Mouse (Mus musculus) intestine, embryonic 15.5 days (tissue): ENCODE measurements around the gene Slc39a5. TPM values are rescaled to one million over a fixed set of nuclear protein-coding genes. Genes with fewer than 3 reads are reported as not detected.

ENCODE experiments used
- ATAC-seq: fragments of 200-750 bp; cut with Nextera tagmentation; 2 replicates; pipeline ENCODE4 v1.8.0; 2017; ENCODE audit warnings: moderate TSS enrichment, moderate library complexity
- H3K27ac ChIP-seq: fragments of 300-500 bp; sonication (generic); 2 replicates; pipeline ENCODE4 v1.5.1; 2015; ENCODE audit warnings: mild to moderate bottlenecking, inconsistent platforms
- H3K27me3 ChIP-seq: fragments of 300-500 bp; sonication (generic); replicated peaks from 2 replicates; pipeline ENCODE4 v1.6.1; 2015; ENCODE audit warnings: inconsistent platforms
- H3K36me3 ChIP-seq: fragments of 300-500 bp; sonication (generic); 2 replicates; pipeline ENCODE4 v1.6.1; 2015; ENCODE audit warnings: inconsistent platforms
- H3K4me1 ChIP-seq: fragments of 300-500 bp; sonication (generic); replicated peaks from 2 replicates; pipeline ENCODE4 v1.6.1; 2015; ENCODE audit warnings: inconsistent platforms
- H3K4me2 ChIP-seq: fragments of 300-500 bp; sonication (generic); replicated peaks from 2 replicates; pipeline ENCODE4 v1.6.1; 2015; ENCODE audit warnings: mild to moderate bottlenecking, inconsistent platforms
- H3K4me3 ChIP-seq: fragments of 300-500 bp; sonication (generic); replicated peaks from 2 replicates; pipeline ENCODE4 v1.5.1; 2015; ENCODE audit warnings: inconsistent platforms
- H3K9ac ChIP-seq: fragments of 300-500 bp; sonication (generic); 2 replicates; pipeline ENCODE4 v1.6.1; 2015; ENCODE audit warnings: inconsistent platforms
- H3K9me3 ChIP-seq: fragments of 300-500 bp; sonication (generic); 2 replicates; pipeline ENCODE4 v1.6.1; 2016; ENCODE audit warnings: inconsistent platforms
- WGBS: fragments of 180-500 bp; shearing (Covaris S2); methylation state at CpG from one replicate; pipeline ENCODE4 v1.1.7; 2015; 5-methylcytosine and 5-hydroxymethylcytosine counted together
- polyA plus RNA-seq: library from polyadenylated mRNA; unstranded; fragments of >200 nt; fragmentation: Nextera tagmentation; extraction: Ambion mirVana; gene quantifications from 2 replicates; pipeline ENCODE4 v1.2.1, GENCODE M21; 2015

Slc39a5 gene
- 114 and 141 TPM in 2 replicates for polyA plus RNA-seq

DNA sequence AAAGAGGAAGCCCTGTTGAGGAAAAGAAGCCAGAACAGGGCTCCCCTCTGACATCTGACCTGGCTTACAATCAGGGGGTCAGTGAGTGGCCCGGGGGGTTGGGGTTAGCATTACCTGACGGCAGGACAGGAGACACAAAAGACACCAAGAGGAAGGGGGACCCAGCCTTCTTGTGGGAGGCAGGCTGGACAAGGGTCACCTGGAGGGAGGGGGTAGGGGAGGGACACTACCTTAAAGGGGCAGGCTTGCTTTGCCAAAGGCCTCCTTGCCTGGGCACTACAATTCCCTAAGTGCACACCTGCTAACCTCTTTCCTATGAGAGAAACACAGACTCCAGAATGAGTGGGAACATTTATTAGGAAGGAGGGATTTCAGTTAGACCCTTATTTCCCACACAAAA lies at the start of gene Slc39a5:
Gene Slc39a5, minus strand, starts transcription at position 174 of the 400 bp plus-strand sequence.
- peak within 1 kb of the TSS; percentile 81 for H3K27ac ChIP-seq
- ATAC-seq: peak; percentile 68
- 13% methylated on average over 2 of the region's 2 CpGs for WGBS

GRCm38 (mm10) chr10:128445407-128445806 lies 44.4 kb upstream of the Slc39a5 start:
- WGBS: 72% methylated on average over 4 of the region's 4 CpGs

More for the DNA sequence above, at the start of gene Slc39a5:
- H3K27me3 ChIP-seq: no peaks in the 10 kb centered on the region
- no peaks in the 10 kb centered on the region for H3K9me3 ChIP-seq
- H3K4me2 ChIP-seq: peak within 1 kb of the TSS; percentile 53
- H3K4me1 ChIP-seq: peaks cover 18% of the 10 kb centered on the region
- H3K9ac ChIP-seq: peak within 1 kb of the TSS; percentile 41
- H3K36me3 ChIP-seq: peaks cover 10% of the 10 kb centered on the region
- peak within 1 kb of the TSS; percentile 41 for H3K4me3 ChIP-seq

GRCm38 (mm10) chr10:128444354-128444753 lies 43.3 kb upstream of the Slc39a5 start:
- no peak overlapping the region for H3K9ac ChIP-seq
- peaks cover 11% of the 10 kb centered on the region; the same call in 1 of the 2 replicates for H3K36me3 ChIP-seq
- H3K9me3 ChIP-seq: no peaks in the 10 kb centered on the region
- WGBS: 69% methylated on average over 6 of the region's 6 CpGs
- H3K27me3 ChIP-seq: no peaks in the 10 kb centered on the region
- H3K4me2 ChIP-seq: no peak overlapping the region
- H3K4me1 ChIP-seq: no peaks in the 10 kb centered on the region
- H3K27ac ChIP-seq: no peak overlapping the region
- no peak for ATAC-seq
- no peak overlapping the region for H3K4me3 ChIP-seq

More at GRCm38 (mm10) chr10:128445407-128445806, 44.4 kb upstream of the Slc39a5 start:
- no peaks in the 10 kb centered on the region for H3K9me3 ChIP-seq
- H3K4me3 ChIP-seq: no peak overlapping the region
- no peak overlapping the region for H3K27ac ChIP-seq
- no peak overlapping the region for H3K9ac ChIP-seq
- H3K36me3 ChIP-seq: 0 out of 2 replicates have a peak, but pooled peaks cover 3% of the 10 kb centered on the region
- no peak for ATAC-seq
- H3K27me3 ChIP-seq: no peaks in the 10 kb centered on the region
- H3K4me2 ChIP-seq: no peak overlapping the region
- H3K4me1 ChIP-seq: no peaks in the 10 kb centered on the region

GRCm38 (mm10) chr10:128442718-128443117 lies 41.7 kb upstream of the Slc39a5 start:
- H3K9ac ChIP-seq: no peak overlapping the region
- H3K4me3 ChIP-seq: no peak overlapping the region
- peaks cover 21% of the 10 kb centered on the region for H3K36me3 ChIP-seq
- no peaks in the 10 kb centered on the region for H3K27me3 ChIP-seq
- H3K4me2 ChIP-seq: no peak overlapping the region
- ATAC-seq: no peak
- H3K27ac ChIP-seq: no peak overlapping the region
- no peaks in the 10 kb centered on the region for H3K4me1 ChIP-seq
- WGBS: 89% methylated on average over 1 of the region's 1 CpGs
- no peaks in the 10 kb centered on the region for H3K9me3 ChIP-seq

DNA sequence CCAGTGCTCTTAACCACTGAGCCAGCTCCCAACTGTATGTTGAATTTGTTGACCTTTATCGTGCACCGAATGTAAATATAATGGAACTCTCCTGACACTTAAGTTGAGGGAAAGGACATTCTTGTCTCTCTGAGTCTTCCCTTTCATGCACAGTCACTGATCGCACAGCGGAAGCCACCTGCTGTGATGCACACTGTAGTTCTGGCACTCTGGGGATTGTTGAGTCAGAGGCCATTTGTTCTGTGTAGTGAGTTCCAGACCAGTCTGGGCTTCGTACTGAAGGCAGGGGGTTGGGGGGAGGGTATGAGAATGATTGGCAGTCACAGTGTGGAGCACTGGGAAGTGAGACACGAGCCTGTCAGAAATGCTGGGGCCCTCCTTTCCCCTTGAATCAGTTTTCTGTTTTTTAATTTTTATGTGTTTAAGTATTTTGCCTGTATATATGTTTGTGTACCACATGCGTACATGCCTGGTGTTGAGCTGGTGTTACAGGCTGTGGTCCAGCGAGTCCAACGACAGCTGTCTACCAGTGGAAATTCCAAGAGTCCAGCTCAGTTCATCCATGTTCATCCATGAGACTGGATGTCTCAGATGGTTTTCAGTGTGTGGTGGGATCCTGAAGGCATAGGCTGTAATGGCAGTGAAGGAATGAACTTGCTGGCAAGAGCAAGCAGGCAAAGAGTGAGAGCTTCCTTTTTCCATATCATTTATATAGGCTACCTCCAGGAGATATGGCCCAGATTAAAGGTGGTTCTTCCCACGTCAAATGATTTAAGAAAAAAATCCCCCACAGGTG lies 40.5 kb upstream of the Slc39a5 start:
- H3K36me3 ChIP-seq: peaks cover 30% of the 10 kb centered on the region
- WGBS: 88% methylated on average over 10 of the region's 10 CpGs

DNA sequence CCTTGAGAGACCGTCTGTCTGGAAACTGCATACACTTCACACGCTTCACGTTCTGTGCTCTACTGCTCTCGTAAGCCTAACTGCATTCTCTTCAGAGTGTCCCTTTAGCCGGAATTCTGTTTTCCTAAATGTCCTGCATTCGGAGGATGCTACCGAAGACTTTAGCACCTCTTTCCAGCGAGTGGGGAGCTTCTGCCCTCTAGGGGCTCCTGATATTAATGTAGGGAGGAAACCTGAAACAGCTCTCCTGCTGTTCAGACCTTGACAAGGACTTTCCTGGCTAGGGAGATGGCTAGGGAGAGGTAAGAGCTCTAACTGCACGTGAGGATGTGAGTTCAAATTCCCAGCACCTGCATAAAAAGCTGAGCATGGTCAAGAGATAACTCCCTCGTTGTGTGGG lies 39.4 kb upstream of the Slc39a5 start:
- H3K36me3 ChIP-seq: peaks cover 41% of the 10 kb centered on the region
- no peak overlapping the region for H3K4me2 ChIP-seq
- no peaks in the 10 kb centered on the region for H3K9me3 ChIP-seq
- ATAC-seq: no peak
- H3K9ac ChIP-seq: no peak overlapping the region
- no peak overlapping the region for H3K27ac ChIP-seq
- H3K4me3 ChIP-seq: no peak overlapping the region
- no peaks in the 10 kb centered on the region for H3K4me1 ChIP-seq
- WGBS: 57% methylated on average over 10 of the region's 10 CpGs
- no peaks in the 10 kb centered on the region for H3K27me3 ChIP-seq

More for the DNA sequence above, 40.5 kb upstream of the Slc39a5 start:
- no peak for ATAC-seq
- no peaks in the 10 kb centered on the region for H3K9me3 ChIP-seq
- H3K4me2 ChIP-seq: no peak overlapping the region
- H3K4me3 ChIP-seq: no peak overlapping the region
- no peak overlapping the region for H3K27ac ChIP-seq
- no peaks in the 10 kb centered on the region for H3K27me3 ChIP-seq
- no peaks in the 10 kb centered on the region for H3K4me1 ChIP-seq
- no peak overlapping the region for H3K9ac ChIP-seq

DNA sequence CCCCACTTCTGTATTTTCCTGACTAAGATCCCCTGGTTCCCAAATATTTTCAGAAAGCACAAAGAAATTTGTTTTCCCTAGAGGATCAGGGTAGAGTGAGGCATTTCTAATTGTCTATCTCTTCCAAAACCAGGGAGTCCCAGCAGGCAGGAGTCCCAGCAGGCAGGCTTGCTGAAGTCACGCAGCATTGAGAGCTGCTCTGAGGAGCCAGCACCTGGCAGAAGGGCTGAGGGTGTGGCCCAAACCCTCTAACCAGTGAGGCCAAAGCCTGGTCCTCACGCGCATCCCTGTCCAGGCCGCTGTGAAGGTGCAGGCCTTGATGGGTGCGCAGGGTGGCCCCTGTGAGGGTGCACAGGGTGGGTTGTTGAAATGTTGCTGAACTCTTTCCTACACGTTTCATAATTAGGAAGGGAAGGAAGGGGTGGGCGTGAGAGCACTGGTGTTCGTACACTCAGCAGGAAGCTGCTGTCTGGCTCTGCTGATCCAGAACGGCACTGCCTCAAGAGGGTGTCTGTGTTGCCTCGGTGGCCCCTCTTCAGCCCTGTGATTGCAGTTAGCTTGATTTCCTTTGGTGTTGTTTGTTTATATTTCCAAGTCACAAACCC lies 37.7 kb upstream of the Slc39a5 start:
- 67% methylated on average over 10 of the region's 10 CpGs for WGBS
- Histone ChIP-seq H3K36me3 (peaks cover 45% of the 10 kb centered on the region), H3K27ac (no peak overlapping the region), H3K9ac (no peak overlapping the region), H3K27me3 (no peaks in the 10 kb centered on the region), H3K4me2 (no peak overlapping the region), H3K4me1 (no peaks in the 10 kb centered on the region), H3K9me3 (no peaks in the 10 kb centered on the region), H3K4me3 (no peak overlapping the region)
- ATAC-seq: no peak

DNA sequence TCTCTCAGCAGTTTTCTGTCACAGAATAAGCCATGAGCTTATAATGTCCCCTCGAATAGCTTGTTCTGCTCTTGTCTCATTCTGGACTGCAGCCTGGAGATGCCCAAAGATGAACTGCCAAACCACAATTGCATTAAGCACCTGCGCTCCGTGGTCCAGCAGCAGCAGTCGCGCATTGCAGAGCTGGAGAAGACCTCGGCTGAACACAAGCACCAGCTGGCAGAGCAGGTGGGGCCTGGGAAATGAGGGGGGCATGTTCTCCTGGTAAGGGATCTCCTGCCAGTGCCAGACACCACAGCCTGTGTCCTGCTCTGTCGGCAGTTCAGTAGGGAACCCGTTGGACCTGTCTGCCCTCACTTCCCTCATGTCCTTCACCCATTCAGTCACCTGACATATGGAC lies 35.3 kb upstream of the Slc39a5 start:
- Histone ChIP-seq H3K36me3 (peaks cover 50% of the 10 kb centered on the region), H3K27ac (no peak overlapping the region)
- ATAC-seq: no peak

DNA sequence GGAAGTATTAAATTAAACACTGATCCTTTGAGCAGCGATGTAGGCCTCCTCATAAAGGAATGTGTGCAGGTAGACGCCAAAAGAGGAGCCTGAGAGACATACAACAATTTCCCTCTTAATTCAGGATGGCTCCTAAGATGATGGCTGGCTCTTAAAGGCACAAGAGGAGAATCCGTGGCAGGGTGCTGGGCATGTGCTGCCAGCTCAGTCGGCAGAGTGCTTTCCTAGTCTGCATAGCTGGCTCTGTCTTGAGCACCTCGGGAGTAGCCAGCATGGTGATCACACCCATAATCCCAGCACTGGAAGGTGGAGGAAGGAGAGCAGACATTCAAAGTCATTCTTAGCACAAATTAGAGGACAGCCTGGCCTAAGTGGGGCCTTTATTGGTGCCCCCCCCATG lies 34.8 kb upstream of the Slc39a5 start:
- H3K9me3 ChIP-seq: no peaks in the 10 kb centered on the region
- H3K27ac ChIP-seq: no peak overlapping the region
- no peaks in the 10 kb centered on the region for H3K27me3 ChIP-seq
- 86% methylated on average over 5 of the region's 5 CpGs for WGBS
- peaks cover 46% of the 10 kb centered on the region for H3K36me3 ChIP-seq
- H3K9ac ChIP-seq: no peak overlapping the region
- ATAC-seq: no peak
- no peaks in the 10 kb centered on the region for H3K4me1 ChIP-seq
- H3K4me3 ChIP-seq: no peak overlapping the region
- no peak overlapping the region for H3K4me2 ChIP-seq

More for the DNA sequence above, 35.3 kb upstream of the Slc39a5 start:
- WGBS: 91% methylated on average over 8 of the region's 8 CpGs
- Histone ChIP-seq H3K9me3 (no peaks in the 10 kb centered on the region), H3K4me1 (no peaks in the 10 kb centered on the region), H3K27me3 (no peaks in the 10 kb centered on the region), H3K4me3 (no peak overlapping the region), H3K4me2 (no peak overlapping the region), H3K9ac (no peak overlapping the region)

GRCm38 (mm10) chr10:128435186-128435823 lies 34.3 kb upstream of the Slc39a5 start:
- H3K4me1 ChIP-seq: no peaks in the 10 kb centered on the region
- no peak overlapping the region for H3K27ac ChIP-seq
- no peaks in the 10 kb centered on the region for H3K27me3 ChIP-seq
- H3K4me3 ChIP-seq: no peak overlapping the region
- no peak for ATAC-seq
- 84% methylated on average over 17 of the region's 17 CpGs for WGBS
- no peak overlapping the region for H3K9ac ChIP-seq
- peaks cover 46% of the 10 kb centered on the region for H3K36me3 ChIP-seq
- no peaks in the 10 kb centered on the region for H3K9me3 ChIP-seq
- H3K4me2 ChIP-seq: no peak overlapping the region

DNA sequence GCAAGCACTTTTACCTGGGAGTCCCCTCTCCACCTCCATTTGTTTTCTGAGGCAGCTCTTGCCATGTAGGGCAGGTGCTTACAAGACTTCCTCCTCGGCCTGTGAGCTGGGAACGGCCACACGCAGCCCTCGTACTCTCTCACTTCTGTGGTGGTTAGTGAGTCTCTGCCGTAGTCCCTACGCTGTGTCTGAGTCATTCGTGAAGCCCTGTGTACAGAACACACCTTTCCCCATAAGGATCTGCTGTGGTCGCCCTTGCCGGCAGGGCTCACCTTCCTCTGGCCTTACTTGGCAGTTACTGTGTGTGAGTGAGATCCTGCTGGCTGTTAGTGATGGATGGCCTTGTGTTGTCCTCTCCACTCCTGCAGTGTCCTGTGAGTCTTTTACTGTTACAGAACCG lies 33.7 kb upstream of the Slc39a5 start:
- Histone ChIP-seq H3K27ac (no peak overlapping the region), H3K9ac (no peak overlapping the region), H3K4me1 (no peaks in the 10 kb centered on the region), H3K9me3 (no peaks in the 10 kb centered on the region), H3K4me3 (no peak overlapping the region), H3K36me3 (peaks cover 48% of the 10 kb centered on the region), H3K27me3 (no peaks in the 10 kb centered on the region), H3K4me2 (no peak overlapping the region)
- WGBS: 81% methylated on average over 10 of the region's 10 CpGs
- ATAC-seq: no peak

GRCm38 (mm10) chr10:128433417-128433816 lies 32.4 kb upstream of the Slc39a5 start:
- 84% methylated on average over 2 of the region's 2 CpGs for WGBS
- Histone ChIP-seq H3K9ac (no peak overlapping the region), H3K9me3 (no peaks in the 10 kb centered on the region), H3K36me3 (peaks cover 49% of the 10 kb centered on the region), H3K4me1 (no peaks in the 10 kb centered on the region), H3K27ac (no peak overlapping the region), H3K4me3 (no peak overlapping the region), H3K27me3 (no peaks in the 10 kb centered on the region), H3K4me2 (no peak overlapping the region)
- peak; percentile 74 for ATAC-seq
